Mouse (Mus musculus) frontal cortex, postnatal 36 days (tissue): Measurements from ENCODE around the gene Gpx4.
A peak's percentile ranks its signal among the peaks of the same experiment; 100 is the strongest.
"Not testable (repeated sequence)": the region's sequence is repeated elsewhere in the genome, so short reads cannot be mapped to it uniquely, and the experiment has no call there.

Experiments used
- DNase-seq, 2 experiments: peaks; one replicate each; pipeline ENCODE4 v3.0.0; 2022; ENCODE audit warnings: low spot score in 2 of 2

Gpx4 gene

GRCm38 (mm10) chr10:80050244-80050643 lies 3.3 kb downstream of the Gpx4 start:
- no peak for DNase-seq

DNA sequence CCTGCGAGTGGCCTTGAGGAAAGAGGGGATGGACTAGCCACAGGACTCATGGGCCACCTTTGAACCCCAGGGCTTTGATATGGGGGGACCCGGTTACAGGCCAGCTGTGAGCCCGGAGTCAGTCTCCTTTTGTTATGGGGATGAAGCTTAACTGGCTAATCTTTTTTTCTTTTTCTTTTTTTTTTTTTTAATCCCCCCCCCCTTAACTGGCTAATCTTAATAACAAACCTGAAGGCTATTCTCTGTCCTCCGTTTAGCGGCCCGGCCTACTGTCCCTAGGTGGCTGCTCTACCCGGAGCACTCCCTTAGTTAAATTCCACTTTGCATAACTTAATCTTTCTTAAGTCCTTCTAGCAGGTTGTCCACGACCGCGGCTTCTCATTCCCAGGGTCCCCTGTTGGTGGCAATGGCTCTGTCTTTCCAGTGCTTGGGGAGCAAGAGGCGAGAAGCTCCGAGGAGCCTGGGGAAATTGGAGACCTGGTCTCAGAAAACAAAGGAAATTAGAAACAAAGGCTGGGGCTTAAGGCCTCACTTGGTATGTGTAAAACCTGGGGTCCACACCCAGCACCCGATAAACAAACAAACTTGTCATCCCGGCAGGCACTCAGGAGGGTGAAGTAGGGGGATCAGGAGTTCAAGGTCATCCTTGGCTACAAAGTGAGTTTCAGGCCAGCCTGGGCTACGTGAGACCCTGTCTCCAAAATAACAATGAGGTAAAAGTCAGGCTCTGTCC lies 4.1 kb downstream of the Gpx4 start:
- DNase-seq, result no peak

DNA sequence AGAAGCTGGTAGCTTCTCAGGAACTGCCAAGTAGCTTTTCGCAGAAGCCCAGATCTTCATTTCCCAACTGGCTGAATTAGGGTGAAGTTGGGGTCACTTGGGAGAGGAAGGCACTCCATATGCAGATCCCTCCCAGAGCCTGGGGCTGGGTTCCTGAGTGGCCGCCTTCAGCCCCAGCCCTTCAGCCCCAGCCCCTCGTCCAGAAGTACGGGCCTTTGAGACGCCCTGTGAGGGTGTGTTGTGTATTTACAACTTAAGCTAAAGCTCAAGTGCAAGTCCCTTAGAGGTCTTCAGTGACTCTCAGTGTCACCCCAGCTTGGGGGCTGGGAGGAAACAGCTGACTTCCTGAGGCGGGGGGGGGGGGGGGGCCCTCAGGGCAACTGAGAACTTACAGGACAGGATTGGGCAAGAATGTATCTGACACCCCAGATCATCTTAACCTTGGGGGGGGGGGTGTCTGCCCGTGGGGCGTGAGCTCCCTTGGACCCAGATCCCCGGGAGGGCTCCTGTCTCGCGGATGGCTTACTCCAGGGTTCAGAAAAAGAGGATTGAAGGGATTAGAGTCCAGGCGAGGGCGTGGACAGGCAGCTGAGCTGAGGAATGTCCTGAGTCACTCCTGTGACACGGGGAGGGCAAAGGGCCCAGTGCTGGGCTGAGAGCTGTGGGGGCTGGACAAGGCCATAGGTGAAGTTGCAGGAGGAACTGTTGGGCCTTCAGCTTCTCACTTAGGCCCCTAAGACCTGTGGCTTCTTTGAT lies 4.8 kb downstream of the Gpx4 start:
- no peak for DNase-seq

GRCm38 (mm10) chr10:80052374-80052764 lies 5.4 kb downstream of the Gpx4 start:
- DNase-seq, result no peak

DNA sequence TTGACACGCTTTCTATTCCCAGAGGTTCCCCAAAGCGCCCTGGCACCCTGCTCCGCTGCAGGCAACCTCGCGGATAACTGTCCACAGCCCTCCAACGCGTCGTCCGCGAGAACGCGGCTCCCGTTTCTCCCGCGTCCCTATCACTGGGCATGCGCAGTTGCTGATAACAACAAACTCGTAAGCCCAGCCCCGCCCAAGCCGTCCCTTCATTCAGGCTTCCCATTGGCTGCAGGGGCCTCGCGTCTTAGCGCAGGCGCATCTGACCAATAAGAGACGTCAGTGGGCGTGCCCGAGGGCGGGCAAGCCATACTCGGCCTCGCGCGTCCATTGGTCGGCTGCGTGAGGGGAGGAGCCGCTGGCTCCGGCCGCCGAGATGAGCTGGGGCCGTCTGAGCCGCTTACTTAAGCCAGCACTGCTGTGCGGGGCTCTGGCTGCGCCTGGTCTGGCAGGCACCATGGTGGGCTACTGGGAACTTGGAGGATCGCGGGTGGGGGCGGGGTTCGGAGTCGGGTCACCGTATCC lies 6.4 kb downstream of the Gpx4 start:
- DNase-seq, result peak; percentile 99 to 100

- peak; percentile 51 to 53 for DNase-seq
These were observed 7.2 kb downstream of the Gpx4 start for GRCm38 (mm10) chr10:80053831-80054815.

GRCm38 (mm10) chr10:80054911-80055310 lies 7.9 kb downstream of the Gpx4 start:
- DNase-seq, result not testable (repeated sequence)

DNA sequence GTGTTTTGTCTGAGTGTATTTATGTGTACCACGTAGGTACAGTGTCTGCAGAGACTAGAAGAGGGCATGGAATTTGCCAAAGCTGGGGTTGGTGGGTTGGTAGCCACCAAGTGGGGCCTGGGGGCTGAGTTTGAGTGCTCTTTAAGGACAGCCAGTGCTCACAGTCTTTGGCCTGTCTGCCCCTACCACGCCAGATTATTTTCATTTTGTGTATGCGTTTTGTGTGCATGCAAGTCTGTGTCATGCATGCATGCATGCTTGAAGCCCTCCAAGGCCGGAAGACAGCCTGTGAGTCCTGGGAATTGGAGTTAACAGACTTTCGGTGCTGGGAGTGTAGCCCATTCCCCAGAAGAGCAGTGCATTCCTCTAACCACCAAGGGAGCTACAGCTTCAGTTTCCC lies 8.4 kb downstream of the Gpx4 start:
- no peak for DNase-seq

GRCm38 (mm10) chr10:80055891-80056290 lies 8.9 kb downstream of the Gpx4 start:
- no peak for DNase-seq

DNA sequence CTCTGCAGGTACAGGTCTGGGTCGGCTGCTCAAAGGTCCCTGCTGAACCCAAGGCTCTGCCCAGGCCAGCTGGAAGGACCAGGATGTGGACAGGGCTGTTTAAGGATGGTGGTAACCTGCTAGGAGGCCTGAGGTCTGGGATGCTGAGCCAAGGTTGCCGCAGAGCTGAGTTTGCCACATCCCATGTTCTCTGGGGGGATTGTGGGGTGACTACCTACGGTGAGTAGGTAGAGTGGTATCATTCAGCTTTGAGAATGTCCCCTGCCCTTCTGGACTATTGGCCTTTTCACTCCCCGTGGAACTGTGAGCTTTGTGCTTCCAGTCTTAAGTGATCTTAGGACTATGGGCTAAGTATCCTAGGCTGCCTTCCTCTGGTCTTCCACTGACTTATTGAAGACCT lies 9.5 kb downstream of the Gpx4 start:
- DNase-seq, result no peak

GRCm38 (mm10) chr10:80056976-80057682 lies 10.2 kb downstream of the Gpx4 start:
- DNase-seq, result no peak

GRCm38 (mm10) chr10:80057683-80058326 lies 10.8 kb downstream of the Gpx4 start:
- no peak for DNase-seq

GRCm38 (mm10) chr10:80063104-80063503 lies 16.1 kb downstream of the Gpx4 start:
- DNase-seq, result no peak

GRCm38 (mm10) chr10:80063877-80064650 lies 17.1 kb downstream of the Gpx4 start:
- DNase-seq, result no peak

GRCm38 (mm10) chr10:80069251-80069650 lies 22.3 kb downstream of the Gpx4 start:
- DNase-seq, result no peak

GRCm38 (mm10) chr10:80069948-80070450 lies 23.0 kb downstream of the Gpx4 start:
- DNase-seq, result no peak

DNA sequence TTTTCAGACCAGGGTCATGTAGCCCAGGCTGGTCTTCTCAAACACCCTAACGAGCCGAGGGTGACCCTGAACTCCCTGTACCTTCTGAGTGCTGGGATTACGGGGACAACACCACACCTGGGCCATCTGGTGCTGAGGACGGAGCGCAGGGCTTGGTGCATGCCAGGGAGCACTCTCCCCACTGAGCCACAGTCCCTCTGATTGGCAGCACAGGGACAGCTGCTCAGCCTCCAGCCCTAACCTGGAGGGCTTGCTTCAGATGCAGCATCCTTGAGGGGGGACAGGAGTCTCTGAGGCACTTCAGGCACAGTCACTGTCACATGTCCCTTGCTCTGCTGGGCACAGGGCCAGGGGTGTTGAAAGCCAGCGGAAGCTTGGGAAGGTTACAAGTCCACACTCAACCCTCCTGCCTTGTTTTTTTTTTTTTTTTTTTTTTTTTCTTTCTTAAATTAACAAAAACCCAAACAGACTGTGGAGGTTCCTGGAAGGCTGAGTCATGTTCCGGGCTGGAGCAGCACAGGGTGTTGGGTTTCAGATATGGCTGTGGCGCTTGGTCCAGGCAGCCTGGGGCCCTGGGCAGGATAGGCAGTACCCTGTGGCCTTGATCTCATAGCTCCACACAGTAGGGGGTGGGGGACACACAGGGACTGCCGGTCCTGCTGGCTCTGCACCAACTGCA lies 24.0 kb downstream of the Gpx4 start:
- DNase-seq, result peak; percentile 71 to 72

DNA sequence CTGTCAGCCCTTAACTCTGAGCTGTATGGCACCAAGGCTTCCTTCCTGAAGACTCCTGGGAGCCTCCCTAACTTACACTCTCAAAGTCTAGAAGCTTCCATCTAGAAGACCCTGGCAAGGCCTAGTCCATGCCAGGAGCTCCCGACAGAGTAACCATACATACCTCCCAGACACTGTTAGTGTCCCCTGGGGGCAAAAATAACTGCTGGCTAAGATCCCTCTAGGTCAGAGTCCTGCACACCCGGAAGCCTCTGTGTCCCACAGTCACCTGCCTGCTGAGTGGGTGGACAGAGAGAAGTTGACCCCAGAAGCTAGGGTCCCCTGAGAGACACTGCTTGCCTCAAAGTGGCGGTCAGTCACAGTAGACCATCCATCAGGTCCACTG lies 24.5 kb downstream of the Gpx4 start:
- no peak for DNase-seq
